Mouse (Mus musculus): ENCODE results near the gene Srarp.

- no peak for TF ChIP-seq POLR2A (IDR thresholded peaks at IDR 0.05; ENCODE audit: insufficient read depth, low read depth, low read length)
- no peak for TF ChIP-seq CTCF (IDR thresholded peaks at IDR 0.05)
These were observed 38.5 kb upstream of the Srarp start for GRCm38 (mm10) chr4:141474431-141474830.

Data from heart, adult 2 months (tissue).